10 mouse cellular contexts compared by ENCODE assay signal in genomic region chr12:81927643-81928381, GRCm38 (mm10).
DNase-seq lines count a peak whose midpoint lies in the region; ATAC-seq and TF ChIP-seq lines count a peak whose summit lies in the region.
"Had no signal": no experiment of that assay in that cellular context is flagged by ENCODE, and none has a peak within 500 bp of the region (broad histone marks: within the 10 kb centered on the region; RNA-seq: fewer than 3 reads in every experiment).

No protein-coding gene starts in this region.

- H3K36me3 ChIP-seq in heart, embryonic 10.5 days, result 0 out of 2 replicates have a peak, but pooled peaks cover 2% of the 10 kb centered on the region
- H3K36me3 ChIP-seq in heart, embryonic 12.5 days, result 0 out of 2 replicates have a peak, but pooled peaks cover 3% of the 10 kb centered on the region
- H3K36me3 ChIP-seq in MEL (ENCODE audit: control insufficient read depth in 1 of 2, insufficient read depth in 2 of 2, low read length in 2 of 2), result no peaks in the 10 kb centered on the region; a peak in 1 of 4 replicates

- TF ChIP-seq RAD21 in MEL (IDR thresholded peaks at IDR 0.05; ENCODE audit: low read depth, low read length), result no peak

- H3K4me2 ChIP-seq in heart, embryonic 12.5 days, result no peak overlapping the region

- H3K9me3 ChIP-seq in heart, embryonic 10.5 days, result no peaks in the 10 kb centered on the region
- no peaks in the 10 kb centered on the region for H3K9me3 ChIP-seq in heart, embryonic 12.5 days (replicated peaks)
- no peaks in the 10 kb centered on the region for H3K9me3 ChIP-seq in MEL (replicated peaks; ENCODE audit: insufficient read depth, low read length)

- H3K79me2 ChIP-seq in MEL (ENCODE audit: control insufficient read depth, insufficient read depth, low read length, poor library complexity), result no peaks in the 10 kb centered on the region

- H3K9ac ChIP-seq in heart, embryonic 12.5 days, result no peak overlapping the region
- no peak overlapping the region for H3K9ac ChIP-seq in MEL (ENCODE audit: control insufficient read depth, low read depth, low read length, poor library complexity, severe bottlenecking)

- H3K4me1 ChIP-seq in heart, embryonic 10.5 days, result peaks cover 13% of the 10 kb centered on the region; the same call in 1 of the 2 replicates
- H3K4me1 ChIP-seq in heart, embryonic 12.5 days (replicated peaks), result peaks cover 24% of the 10 kb centered on the region
- peaks cover 0 to 2% of the 10 kb centered on the region in 2 experiments; a peak in 1 of 4 replicates for H3K4me1 ChIP-seq in MEL (ENCODE audit: control insufficient read depth in 1 of 2, insufficient read depth in 2 of 2, low read length in 2 of 2)

- ATAC-seq in heart, embryonic 12.5 days (ENCODE audit: insufficient number of reproducible peaks, low FRiP score), result no peak
- peak; percentile 77 for ATAC-seq in common myeloid progenitor, adult 5-6 weeks (replicated peaks; ENCODE audit: low read depth, poor library complexity, severe bottlenecking)

- H3K27me3 ChIP-seq in heart, embryonic 10.5 days (ENCODE audit: insufficient read depth, poor library complexity, severe bottlenecking), result no peaks in the 10 kb centered on the region
- no peaks in the 10 kb centered on the region for H3K27me3 ChIP-seq in heart, embryonic 12.5 days (replicated peaks)
- no peaks in the 10 kb centered on the region for H3K27me3 ChIP-seq in MEL (ENCODE audit: control insufficient read depth in 1 of 2, insufficient read depth in 2 of 2, low read length in 2 of 2)

- no peak for DNase-seq in heart, embryonic 10.5 days (ENCODE audit: low spot score)
- peak; percentile 11 for DNase-seq in MEL (ENCODE audit: low read depth, low spot score)
- peak; percentile 29 for DNase-seq in lung, postnatal 25 days (ENCODE audit: low spot score)
- DNase-seq in urinary bladder, postnatal 36 days (ENCODE audit: low spot score in 2 of 2), result no peak
- no peak for DNase-seq in thymus, postnatal 14 days
- no peak for DNase-seq in thymus, postnatal 4 days
- DNase-seq: adrenal gland, postnatal 36 days; thymus, adult 18-20 months had no signal

- TF ChIP-seq CTCF in MEL (IDR thresholded peaks at IDR 0.05 in 2 of 3, conservative IDR thresholded peaks at IDR 0.05 in 1 of 3; ENCODE audit: control insufficient read depth in 1 of 3, insufficient read depth in 1 of 3, low read depth in 2 of 3, low read length in 3 of 3, poor library complexity in 1 of 3, severe bottlenecking in 1 of 3), result no peak

- 80% methylated on average over 19 of the region's 19 CpGs for whole genome bisulfite sequencing in heart, embryonic 10.5 days
- WGBS in heart, embryonic 12.5 days, result 72% methylated on average over 19 of the region's 19 CpGs

- H3K27ac ChIP-seq in heart, embryonic 10.5 days, result peak overlapping the region; percentile 16; the same call in 1 of the 2 replicates
- H3K27ac ChIP-seq in heart, embryonic 12.5 days (ENCODE audit: poor library complexity, severe bottlenecking), result no peak overlapping the region
- H3K27ac ChIP-seq in MEL (ENCODE audit: control insufficient read depth, low read depth, low read length), result no peak overlapping the region

- TF ChIP-seq POLR2A in MEL (IDR thresholded peaks at IDR 0.05; ENCODE audit: control insufficient read depth in 1 of 2, insufficient read depth in 1 of 2, low read depth in 1 of 2, low read length in 2 of 2, poor library complexity in 1 of 2), result no peak

- no peak overlapping the region for H3K4me3 ChIP-seq in heart, embryonic 10.5 days
- no peak overlapping the region for H3K4me3 ChIP-seq in heart, embryonic 12.5 days
- H3K4me3 ChIP-seq in MEL (ENCODE audit: control insufficient read depth in 1 of 2, insufficient read depth in 1 of 2, low read depth in 2 of 2, low read length in 2 of 2), result no peak overlapping the region

- no peak for TF ChIP-seq EP300 in MEL (IDR thresholded peaks at IDR 0.05; ENCODE audit: low read depth in 1 of 2, low read length in 2 of 2)

TF ChIP-seq in MEL, 35 proteins besides CTCF, POLR2A, EP300 and RAD21:
- TF ChIP-seq MYB (IDR thresholded peaks at IDR 0.05; ENCODE audit: low read depth, low read length) (no peak), JUND (IDR thresholded peaks at IDR 0.05; ENCODE audit: low read depth, low read length) (no peak), ZKSCAN1 (IDR thresholded peaks at IDR 0.05; ENCODE audit: low read depth, low read length) (no peak), ZC3H11A (IDR thresholded peaks at IDR 0.05; ENCODE audit: low read depth, low read length) (no peak), MXI1 (IDR thresholded peaks at IDR 0.05; ENCODE audit: low read depth, low read length) (no peak), TAL1 (IDR thresholded peaks at IDR 0.05; ENCODE audit: low read length) (no peak), E2F4 (IDR thresholded peaks at IDR 0.05; ENCODE audit: borderline replicate concordance, low read depth, low read length) (no peak), POLR2AphosphoS2 (IDR thresholded peaks at IDR 0.05; ENCODE audit: low read length) (no peak), SIN3A (IDR thresholded peaks at IDR 0.05; ENCODE audit: low read length) (no peak), ELF1 (IDR thresholded peaks at IDR 0.05; ENCODE audit: low read depth, low read length) (no peak), TBP (IDR thresholded peaks at IDR 0.05; ENCODE audit: low read depth, low read length) (no peak), UBTF (IDR thresholded peaks at IDR 0.05; ENCODE audit: borderline replicate concordance, insufficient read depth, low read depth, low read length) (no peak)

Comparison
In these comparisons a context has a peak if more than half of its experiments do, and no peak if none do; other contexts are left out.
1. DNase-seq: peak in MEL (single experiment) and lung, postnatal 25 days (single experiment); none in heart, embryonic 10.5 days (single experiment), urinary bladder, postnatal 36 days (0 of 2), thymus, postnatal 14 days (single experiment) and thymus, postnatal 4 days (single experiment).